Mouse (Mus musculus) adrenal gland (tissue): ENCODE data around the gene Olfr474.
"Not testable (repeated sequence)": the region's sequence is repeated elsewhere in the genome, so short reads cannot be mapped to it uniquely, and the experiment has no call there.

ENCODE experiments used
- intact Hi-C: fragments of 180-260 bp; cut with DNase I; formaldehyde crosslinking; loops from one replicate; pipeline ENCODE4 v1.15.1; 2025
- long read RNA-seq, 2 experiments: library from polyadenylated mRNA; unstranded; transcript quantifications; one replicate each; pipeline ENCODE4 v2.0.0; 2020; ENCODE audit warnings: borderline replicate concordance in 1 of 2; ENCODE audit not compliant: insufficient replicate concordance in 1 of 2

The Olfr474 gene
- long read RNA-seq, experiment 1, result 0 reads
- long read RNA-seq, experiment 2, result 0 reads

DNA sequence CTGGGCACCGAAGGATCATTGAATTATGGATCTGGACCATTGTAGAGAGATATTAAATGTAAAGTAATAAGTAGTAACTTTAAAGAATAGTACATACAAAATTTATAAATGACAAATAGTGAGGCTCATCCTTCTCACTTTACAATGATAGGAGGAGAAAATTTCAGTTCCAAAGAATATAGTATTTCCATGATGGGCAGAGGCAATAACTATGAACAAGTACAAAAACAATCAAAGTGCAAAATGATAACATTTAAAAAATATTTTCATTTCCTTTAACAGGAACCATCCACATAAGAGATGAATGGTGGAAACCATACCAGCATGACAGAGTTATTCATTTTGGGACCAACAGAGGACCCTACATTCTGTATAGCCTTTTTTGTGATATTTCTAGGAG, at the start of gene Olfr474:
Olfr474 (plus strand) TSS at position 301 of the 400 bp plus-strand sequence.
- intact Hi-C loops, result no loop called here

DNA sequence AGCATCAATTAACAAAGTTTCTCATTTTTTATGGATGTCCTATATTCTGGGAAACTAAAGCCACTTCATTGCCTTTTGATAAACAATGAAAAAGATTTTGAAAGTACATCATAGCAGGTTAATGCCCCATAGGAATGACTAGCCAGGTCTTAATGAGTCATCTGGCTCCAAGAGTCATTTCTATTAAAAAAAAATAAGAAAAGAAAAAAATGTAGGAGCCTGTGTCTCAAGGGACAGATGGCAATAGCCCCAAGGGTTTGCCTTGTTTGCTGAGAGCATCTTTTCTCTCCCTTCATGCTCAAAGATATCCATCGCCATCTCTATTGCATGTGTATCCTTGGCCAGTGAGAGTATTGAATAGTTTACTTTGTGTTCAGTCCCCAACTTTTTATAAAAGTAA, 24.3 kb upstream of the Olfr474 start, which contains the start of gene Olfr473:
Olfr473 (plus strand) TSS at position 301 of the 400 bp plus-strand sequence.
- intact Hi-C loops, result no loop called here

DNA sequence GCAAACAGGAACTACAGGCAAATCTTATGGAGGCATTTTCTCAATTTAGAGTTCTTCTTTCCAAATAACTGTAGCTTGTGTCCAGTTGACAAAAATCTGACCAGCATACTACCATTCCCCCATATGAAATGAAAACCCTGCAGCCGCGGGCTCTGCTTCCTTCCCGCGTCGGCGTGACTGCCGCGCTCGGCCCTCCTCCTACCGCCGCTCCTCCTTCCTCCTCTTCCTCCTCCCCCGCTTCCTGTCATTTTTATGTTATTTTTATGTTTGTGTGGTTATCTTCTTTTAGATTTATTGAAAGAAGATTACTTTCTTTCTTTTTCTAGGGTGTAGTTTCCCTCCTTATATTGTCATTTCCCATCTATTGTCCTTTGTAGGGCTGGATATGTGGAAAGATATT, 1.9 kb upstream of the Olfr474 start:
- intact Hi-C loops, result not testable (repeated sequence)

DNA sequence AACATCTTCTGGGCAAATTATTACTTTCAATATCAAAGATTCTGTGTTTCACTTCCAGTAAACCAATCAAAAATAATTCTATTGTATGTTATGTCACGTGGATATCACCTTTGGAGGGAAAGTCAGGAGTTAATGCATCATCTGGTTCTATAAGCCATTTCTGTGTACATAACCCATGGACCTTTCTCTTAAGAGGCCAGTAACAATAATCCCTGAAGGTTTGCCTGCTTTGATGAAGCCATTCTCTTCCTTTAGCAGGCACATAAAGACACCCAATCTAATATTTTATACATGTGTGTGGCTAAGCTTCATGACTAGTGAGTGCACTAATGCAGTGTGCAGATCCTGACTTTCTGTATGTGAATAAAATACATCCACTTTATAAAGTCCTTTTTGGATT, 10.1 kb downstream of the Olfr474 start, which contains the start of gene Olfr476:
Olfr476 (plus strand) TSS at position 301 of the 400 bp plus-strand sequence.
- intact Hi-C loops, result no loop called here

DNA sequence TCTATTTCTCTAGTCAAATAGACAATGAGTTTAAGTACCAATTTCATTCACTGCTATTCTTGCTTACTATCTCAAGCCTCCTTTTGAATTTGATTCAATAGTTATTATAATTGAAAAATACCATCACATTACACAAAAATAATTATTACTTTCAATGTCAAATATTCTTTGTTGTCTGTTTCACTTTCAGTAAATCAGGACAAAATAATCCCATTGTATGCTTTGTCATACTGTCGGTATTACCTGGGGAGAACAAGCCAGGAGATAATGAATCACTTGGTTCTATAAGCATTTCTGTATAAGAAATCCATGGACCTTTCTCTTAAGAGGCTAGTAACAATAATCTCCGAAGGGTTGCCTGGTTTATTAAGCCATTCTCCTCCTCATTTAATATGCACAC, 31.9 kb downstream of the Olfr474 start, which contains the start of gene Olfr477:
Olfr477 (plus strand) TSS at position 301 of the 400 bp plus-strand sequence.
- intact Hi-C loops, result no loop called here
